1 mouse cellular context compared by ENCODE assay signal in genomic region chr5:143518045-143518591, GRCm38 (mm10).
A peak's percentile ranks its signal among the peaks of the same experiment; 100 is the strongest.
TF ChIP-seq lines count a peak whose summit lies in the region.

No protein-coding gene starts in this region.

TF ChIP-seq in MEL, 35 proteins besides CTCF, POLR2A, EP300 and RAD21 (continued from another document):
- TF ChIP-seq ETS1 (IDR thresholded peaks at IDR 0.05; ENCODE audit: low read depth, low read length) (peak; percentile 45; the same call in 1 of the 2 replicates), CHD1 (IDR thresholded peaks at IDR 0.05; ENCODE audit: low read depth, low read length) (no peak)
